Mouse (Mus musculus) brain, embryonic 14.5 days (tissue): ENCODE measurements around the gene Snrk. TPM values are rescaled to one million over a fixed set of nuclear protein-coding genes. Genes with fewer than 3 reads are reported as not detected.

Experiments used
- DNase-seq: peaks from one replicate; pipeline ENCODE4 v3.0.0-alpha.2; 2011; ENCODE audit warnings: low read depth
- CTCF ChIP-seq: fragments of 200-500 bp; IDR thresholded peaks from 2 replicates; pipeline ENCODE4 v1.5.1; 2012; ENCODE audit warnings: inconsistent platforms, mild to moderate bottlenecking, moderate library complexity, borderline replicate concordance; ENCODE audit not compliant: insufficient read depth, insufficient read length; ENCODE audit errors: extremely low read depth
- POLR2A ChIP-seq: fragments of 200-500 bp; IDR thresholded peaks from 2 replicates; pipeline ENCODE4 v1.6.1; 2012; ENCODE audit warnings: mild to moderate bottlenecking, inconsistent platforms, borderline replicate concordance; ENCODE audit not compliant: poor library complexity, insufficient read depth, insufficient read length, severe bottlenecking; ENCODE audit errors: extremely low read depth
- polyA plus RNA-seq: library from polyadenylated mRNA; depleted of rRNA; stranded (reverse); fragments of >200 nt; gene quantifications from 2 replicates; pipeline ENCODE4 v1.2.3, GENCODE M21; 2012; rRNA removed

Snrk gene
- 59.8 and 80.6 TPM in 2 replicates for polyA plus RNA-seq

DNA sequence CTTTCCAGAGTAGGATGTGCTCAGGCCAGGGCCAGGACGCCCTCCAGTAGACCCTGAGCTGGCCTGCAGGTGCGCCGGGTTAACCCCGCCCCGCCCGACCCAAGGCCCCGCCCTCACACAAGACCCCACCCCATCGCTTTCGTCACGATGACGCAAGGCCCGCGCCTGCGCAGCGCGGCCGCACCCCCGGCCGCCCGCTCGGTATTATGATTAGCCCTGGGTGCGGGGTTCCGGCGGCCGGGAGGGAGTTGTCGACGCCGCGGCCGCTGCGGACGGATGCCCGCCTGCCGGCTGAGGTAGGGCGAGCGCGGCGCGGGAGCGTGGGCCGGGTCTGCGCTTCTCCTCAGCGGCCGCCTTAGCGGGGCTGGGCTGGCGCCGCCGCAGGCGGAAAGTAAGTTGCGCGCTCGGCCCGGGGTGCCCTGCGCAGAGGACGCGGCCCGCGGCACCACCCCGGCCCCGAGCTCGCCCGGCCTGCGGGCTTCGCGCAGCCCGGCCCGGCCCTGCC, at the start of gene Snrk:
Snrk (plus strand) TSS at position 155 of the 505 bp plus-strand sequence.
- TF ChIP-seq CTCF (no peak), POLR2A (peak; percentile 97)

DNA sequence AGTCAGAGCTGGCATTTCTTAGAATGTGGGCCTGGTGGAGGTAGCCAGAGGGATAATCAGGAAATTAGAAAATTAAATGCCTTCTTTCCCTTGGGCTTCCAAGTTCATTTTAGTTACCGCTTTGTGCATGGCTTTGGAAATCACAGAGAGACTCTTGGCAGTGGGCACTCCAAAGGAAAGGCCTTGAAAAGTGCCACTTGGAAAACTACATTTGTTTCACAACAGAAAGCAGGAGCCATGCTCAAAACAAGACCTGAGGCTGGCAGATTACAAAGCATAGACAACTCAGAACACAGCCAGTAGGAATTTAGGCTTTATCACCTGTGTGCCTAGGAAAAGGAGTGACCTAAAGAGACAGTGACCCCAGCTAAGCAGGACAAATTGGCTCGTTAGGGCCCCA, 49.4 kb upstream of the Snrk start:
- DNase-seq = no peak
- TF ChIP-seq POLR2A (no peak), CTCF (no peak)

More for the DNA sequence above, at the start of gene Snrk:
- DNase-seq = peak; percentile 94

DNA sequence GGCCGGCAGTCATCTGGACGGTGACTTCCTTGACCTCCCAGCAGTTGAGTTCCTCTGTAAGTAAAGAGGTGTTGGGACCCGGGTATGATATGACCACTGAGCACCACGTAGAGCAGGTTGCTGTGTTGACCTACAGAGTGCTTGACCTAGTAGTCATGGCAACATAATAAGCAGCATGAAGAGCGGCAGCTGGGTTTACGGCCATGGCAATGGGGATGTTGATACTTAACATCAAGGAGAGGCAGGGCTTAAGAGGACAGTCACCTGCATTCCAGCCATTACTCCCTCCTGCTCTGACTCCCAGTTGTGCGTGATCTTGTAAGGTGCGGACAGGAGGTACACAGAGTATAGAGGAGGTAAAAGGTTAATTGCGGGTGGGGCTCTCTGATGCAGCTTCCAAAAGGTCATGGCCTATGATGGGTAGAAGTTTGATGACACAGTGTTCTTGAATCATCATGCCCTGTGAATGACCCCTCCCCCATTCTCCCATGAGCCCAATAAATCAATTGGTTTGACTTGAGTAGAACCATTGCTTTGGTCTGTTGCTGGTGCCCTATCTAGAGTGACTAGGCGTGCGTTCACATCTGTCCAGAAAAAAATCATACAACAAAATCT, 47.4 kb upstream of the Snrk start:
- TF ChIP-seq CTCF = no peak
- no peak for TF ChIP-seq POLR2A
- DNase-seq = no peak

DNA sequence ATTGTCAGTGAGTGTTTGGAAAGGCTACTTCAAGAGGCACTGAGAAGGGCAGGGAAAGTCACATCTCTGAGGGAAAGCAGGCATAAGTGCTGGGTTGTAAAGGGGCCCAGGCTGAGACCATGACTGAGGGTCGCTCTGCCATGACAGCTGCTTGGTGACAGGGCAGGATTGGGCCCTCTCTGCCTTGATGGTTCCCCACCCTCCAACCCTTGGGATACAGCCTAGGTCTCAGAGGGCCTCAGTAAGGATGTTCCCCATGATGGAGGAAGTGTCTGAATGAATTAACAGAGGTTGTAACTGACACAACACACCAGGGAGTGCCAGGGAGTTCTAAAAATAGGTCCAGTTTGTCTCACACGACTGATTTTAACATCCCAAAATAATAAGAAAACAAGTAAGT, 43.1 kb upstream of the Snrk start:
- TF ChIP-seq POLR2A (no peak), CTCF (no peak)
- no peak for DNase-seq

DNA sequence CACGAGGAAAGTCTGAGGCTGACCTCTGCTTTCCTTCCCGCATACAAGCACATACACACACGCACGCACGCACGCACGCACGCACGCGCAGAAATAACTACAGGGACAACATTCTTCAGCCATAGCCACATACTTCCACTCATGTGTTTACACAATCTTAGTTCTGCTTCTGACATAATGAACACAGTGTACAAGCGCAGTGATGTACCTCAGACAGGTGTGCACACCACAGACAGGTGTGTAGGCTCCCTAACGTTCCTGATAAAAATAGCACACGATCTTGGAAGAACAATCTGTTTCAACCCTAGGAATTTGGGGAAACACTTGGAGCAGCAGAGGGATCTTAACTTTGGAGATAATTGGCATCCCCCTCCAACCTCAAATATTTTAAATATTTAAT, 42.5 kb upstream of the Snrk start:
- no peak for DNase-seq
- TF ChIP-seq POLR2A (no peak), CTCF (no peak)

DNA sequence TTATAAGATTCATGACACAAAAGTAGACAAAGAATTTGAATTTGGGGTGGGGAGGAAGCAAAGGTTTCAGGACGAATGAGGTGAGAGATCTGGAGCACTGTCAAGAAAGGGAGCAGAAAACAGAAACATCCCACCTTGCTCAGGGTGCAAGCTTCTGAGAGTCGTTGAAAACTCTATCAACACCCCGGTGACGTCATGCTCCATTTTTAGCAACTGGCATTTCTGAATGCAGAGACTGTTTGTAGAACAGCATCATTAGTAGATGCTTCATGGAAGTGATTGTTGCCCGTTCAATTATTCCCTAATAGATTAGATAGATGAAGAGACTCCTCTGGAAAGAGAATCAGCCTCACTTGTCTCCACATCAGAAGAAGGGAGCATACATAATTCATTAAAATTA, 38.6 kb upstream of the Snrk start:
- peak; percentile 61 for DNase-seq
- no peak for TF ChIP-seq POLR2A
- TF ChIP-seq CTCF = no peak

DNA sequence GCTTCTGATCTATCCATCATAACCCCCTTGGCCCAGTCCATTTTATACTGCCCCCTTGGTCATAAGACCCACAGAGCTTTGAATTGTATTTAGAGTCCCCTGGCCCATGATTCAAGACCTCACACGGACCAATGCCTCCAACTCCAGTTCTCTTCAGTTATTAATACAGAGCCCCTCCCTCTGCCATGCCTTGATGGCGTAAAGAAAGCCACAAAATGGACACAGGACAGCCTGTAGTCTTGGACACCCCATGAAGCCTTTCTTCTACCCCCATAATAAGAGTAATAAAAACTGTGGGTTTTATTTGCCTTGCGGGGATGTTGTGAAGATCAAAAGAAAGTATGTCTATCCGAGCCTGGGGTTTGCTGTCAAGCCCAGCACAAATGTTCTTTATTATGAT, 33.4 kb upstream of the Snrk start:
- no peak for DNase-seq
- no peak for TF ChIP-seq POLR2A
- TF ChIP-seq CTCF = no peak

DNA sequence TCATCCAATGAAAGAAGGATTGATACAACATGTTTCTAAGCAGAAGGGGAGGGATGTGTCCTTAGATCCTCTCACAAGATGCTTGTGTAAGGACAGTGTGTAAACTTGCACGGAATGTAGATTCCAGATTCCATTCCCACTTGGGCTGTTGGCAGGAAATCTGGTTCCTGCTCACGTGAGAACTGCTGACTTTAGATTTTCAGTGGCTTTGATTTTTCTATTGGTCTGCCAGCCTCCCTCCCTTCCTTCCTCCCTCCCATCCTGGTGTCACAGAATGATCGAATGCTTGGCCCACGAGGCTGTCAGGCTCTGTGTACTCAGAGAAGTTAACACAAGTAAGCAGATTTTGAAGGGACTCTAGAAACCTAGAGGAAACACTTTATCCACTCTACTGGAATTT, 32.9 kb upstream of the Snrk start:
- DNase-seq = peak; percentile 29
- TF ChIP-seq POLR2A (no peak), CTCF (no peak)

DNA sequence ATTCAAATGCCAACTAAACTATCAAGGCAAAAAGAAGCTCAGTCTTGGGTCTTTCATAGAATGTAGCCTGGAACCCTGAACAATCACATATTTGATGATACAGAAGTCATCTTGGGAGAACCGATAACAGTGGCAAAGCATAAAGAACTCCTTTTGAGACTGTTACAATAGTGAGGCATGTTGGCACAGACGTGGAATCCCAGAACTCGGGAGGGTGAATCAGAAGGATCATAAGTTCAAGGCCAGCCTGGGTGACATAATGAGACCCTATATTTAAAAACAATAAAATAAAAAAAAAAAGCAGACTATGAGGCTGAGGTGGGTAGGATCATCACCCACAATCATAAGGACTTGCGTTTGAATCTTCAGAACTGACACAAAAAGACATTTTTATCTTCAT, 32.4 kb upstream of the Snrk start:
- DNase-seq = no peak
- TF ChIP-seq CTCF (no peak), POLR2A (no peak)

DNA sequence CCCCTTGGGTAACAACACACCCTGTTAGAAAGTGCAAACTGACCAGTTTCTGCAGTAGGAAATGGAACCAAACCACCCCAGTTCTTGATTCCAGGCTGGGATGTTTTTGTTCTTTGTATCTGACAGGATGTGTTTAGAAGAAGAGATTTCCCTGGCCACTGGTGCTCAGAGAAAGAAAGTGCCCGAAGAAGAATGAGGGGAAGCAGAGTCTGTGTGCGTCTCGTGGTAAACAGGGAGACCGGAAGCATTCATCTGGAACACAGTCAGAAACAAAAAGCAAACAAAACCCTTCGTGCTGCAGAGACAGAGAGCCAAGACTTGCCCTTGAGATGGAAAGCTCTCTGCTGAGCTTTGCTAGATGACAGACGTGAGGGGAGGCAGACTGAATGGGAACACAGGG, 32.0 kb upstream of the Snrk start:
- DNase-seq = peak; percentile 46
- TF ChIP-seq POLR2A (no peak), CTCF (no peak)

DNA sequence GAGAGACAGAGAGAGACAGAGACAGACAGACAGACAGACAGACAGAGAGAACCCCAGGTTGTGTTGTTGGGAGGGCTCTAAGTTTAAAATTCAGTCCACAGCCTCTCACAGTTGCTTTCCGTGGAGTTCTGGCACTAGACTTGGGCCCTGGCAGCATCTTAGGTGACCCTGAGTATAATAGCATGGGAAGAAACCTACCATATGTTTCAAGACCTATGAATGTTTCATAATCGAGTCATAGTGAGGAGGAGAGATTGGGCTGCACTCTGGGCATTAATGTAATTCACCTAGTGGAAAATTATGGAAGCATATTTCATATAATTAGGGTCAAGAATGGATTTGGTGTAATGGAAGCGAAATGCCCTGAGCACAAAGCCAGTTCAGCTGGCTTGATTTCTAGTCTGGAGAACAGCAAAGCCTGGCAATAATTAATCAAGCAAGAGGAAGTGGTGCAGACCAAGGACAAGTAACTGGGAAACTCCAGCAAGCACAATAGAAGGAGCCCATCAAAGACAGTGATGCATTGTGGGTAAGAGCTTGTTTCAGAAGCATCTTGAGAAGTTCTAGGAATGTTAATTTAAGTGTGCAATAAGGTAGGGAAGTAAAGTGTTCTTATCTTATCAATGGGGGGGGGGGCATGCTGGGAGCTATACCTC, 31.4 kb upstream of the Snrk start:
- no peak for DNase-seq

DNA sequence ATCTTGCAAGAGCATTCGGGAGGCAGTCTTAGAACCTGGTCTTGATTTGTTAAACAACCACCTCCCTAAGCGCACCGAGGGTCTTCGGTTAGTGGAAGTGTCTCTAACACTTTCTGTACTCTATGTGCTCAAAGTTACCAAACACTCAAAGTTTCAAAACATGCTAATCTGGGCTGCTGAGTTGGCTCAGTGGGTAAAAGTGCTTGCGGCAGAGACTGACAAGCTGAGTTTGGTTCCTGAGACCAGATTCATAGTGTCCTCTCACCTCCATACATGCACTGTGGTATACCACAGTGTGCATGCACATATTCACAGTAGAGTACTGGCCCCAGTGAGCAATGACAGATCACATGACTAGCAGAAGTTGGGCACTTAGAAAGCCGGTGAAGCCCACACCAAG, 30.0 kb upstream of the Snrk start:
- TF ChIP-seq CTCF (no peak), POLR2A (no peak)
- DNase-seq = no peak

More for the DNA sequence above, 31.4 kb upstream of the Snrk start:
- no peak for TF ChIP-seq CTCF
- TF ChIP-seq POLR2A = no peak
